Mouse (Mus musculus) 3T3-L1 (cell line): ENCODE measurements around the gene Ifih1.
A peak's percentile ranks its signal among the peaks of the same experiment; 100 is the strongest.

Experiments used
- DNase-seq: peaks from one replicate; pipeline ENCODE4 v3.0.0-alpha.2; 2015; ENCODE audit warnings: low read depth, low spot score

The Ifih1 gene

DNA sequence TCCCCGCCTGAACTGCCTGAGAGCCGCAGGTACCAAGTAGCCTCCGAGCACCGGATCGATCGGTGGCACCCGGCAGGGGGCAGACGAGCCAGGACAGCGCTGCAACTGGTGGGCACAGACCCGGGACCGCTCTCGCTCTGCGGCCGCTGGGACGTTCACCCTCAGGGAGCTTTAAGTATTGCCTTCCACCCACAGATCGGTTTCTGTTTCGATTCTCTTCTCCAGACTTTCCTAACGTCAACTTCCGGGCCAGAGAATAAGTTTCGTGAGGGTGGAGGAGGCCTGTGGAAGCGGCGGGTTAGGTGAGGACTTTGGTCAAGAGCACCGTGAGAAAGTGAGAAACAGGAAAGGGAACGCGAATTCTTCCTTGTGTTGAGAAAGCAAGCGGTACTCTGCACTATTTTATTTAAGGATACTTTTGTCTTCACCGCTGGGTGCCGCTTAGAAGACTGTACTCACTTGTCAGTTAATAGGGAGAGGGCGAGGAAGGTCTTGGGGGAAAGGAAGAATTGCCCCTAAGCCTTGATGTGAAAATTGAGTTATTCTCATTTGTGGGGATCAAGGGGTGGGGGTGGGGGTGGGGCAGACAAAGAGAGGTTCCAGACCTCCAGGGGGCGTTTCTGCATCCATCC, at the start of gene Ifih1:
TSS of gene Ifih1 (minus strand) at position 242 of the 632 bp plus-strand sequence.
- DNase-seq: peak; percentile 9

DNA sequence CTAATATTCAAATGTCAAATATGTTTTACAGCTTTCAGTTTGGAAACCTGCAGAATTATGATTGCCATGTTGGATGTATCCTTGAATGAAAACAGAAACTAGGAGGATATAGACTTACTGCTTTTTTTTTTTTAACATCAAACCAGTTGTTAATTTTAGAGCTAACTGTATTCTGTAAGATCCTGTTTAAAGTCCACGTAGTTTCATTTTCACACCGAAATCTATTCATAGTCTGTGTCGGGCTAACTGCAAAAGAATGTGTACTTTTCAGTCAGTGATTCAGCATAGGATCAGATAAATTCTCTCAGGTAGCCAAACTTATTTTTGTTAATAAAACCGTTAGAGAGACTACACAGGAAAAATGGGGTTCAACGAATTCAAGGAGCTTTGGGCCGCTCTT, 39.9 kb upstream of the Ifih1 start:
- DNase-seq: no peak

DNA sequence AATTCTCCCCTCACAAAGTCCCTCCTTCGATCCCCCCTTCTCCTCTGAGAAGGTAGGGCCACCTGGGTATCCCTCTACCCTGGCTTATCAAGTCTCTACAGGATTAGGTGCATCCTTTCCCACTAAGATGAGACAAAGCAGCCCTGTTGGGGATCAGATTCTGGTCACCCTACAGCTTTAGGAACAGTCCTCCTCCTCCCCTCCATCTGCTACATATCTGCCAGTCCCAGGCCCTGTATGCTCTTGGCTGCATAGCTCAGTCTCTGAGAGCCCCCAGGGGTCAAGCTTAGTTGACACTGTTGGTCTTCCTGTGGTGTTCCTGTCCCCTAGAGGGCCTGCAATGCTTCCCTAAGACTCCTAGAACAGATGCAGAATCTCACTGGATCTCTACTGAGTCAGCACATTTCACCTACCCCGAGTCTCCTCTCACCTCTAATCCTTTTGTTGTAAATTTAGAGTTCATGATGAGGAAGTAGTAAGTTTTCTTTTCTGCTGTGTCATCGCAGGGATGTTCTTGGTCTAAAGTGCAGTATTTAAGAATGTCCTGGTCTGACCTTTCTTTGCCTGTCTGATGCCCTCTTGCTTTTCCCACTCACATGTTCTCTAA, 39.0 kb upstream of the Ifih1 start:
- DNase-seq: no peak

DNA sequence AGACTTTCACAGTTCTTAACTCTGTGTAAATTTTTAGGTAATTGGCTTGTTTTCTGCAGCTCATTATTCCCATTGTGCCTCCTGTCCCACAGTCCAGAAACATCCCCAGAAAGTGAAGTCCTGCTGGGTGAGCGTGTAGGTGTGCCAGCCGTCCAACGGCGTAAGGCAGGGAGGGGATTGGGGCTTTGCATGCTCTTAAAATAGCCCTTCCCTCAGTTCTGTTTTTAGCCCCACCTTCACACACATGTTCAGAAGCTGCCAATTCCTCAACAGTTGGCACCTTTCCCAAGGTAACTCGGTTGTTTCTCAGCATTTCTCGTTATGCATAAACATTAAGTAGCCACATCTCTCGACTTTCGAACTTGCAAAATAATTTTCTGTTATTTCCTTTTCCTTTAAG, 35.6 kb upstream of the Ifih1 start:
- no peak for DNase-seq

DNA sequence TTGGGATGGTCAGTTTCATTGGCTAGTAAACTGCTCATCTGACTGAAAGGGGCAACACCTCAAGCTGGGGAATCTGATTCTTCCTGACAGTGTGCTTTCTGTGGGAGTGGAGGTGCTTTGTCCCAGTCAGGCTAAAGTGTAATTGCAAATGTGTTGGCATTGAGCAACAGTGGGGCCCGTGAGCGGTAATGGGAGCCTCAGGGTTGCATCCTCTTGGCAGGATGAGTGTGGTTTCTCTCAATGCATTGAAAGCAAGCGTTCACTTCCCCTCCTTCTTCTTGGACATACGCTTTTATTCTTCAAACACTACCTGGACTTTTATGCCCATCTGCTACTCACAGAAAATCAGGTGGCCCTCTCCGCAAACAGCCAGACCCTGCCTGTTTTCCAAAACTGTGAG, 26.7 kb upstream of the Ifih1 start:
- no peak for DNase-seq

DNA sequence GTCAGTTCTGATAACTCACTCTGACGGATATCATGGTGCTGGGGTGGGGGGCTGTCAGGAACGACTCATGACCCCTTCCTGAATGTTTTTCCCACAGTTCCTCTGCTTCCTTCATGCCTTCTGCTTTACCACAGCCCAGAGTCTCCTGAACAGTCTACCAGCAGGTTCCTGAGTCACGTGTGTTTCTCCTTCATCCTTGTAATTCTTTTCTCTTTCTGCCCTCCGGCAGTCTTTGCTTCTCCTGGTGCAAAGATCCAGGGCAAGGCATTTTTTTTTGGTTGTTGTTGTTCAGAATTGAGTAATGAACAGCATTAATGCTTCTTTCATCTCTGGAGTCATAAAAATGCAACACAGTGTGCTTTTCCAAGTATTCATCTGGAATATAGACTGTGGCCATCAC, 24.7 kb upstream of the Ifih1 start:
- no peak for DNase-seq

DNA sequence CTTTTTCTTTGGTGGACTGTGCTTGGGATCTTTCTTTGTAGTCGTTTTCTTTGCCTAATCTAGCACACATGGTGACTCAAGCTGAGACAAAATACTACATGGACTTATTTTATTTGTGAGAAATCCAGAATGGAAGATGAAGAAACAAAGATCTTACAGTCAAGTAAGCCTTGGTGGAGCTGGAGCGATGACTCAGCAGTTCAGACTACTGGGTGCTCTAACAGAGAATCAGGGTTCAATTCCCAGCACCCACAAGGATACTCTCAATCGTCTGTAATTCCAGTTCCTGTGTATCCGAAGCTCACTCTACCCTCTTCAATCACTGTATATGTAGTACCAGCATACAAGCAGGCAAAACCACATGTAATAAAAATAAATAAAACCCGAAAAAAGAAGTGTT, 24.2 kb upstream of the Ifih1 start:
- no peak for DNase-seq

DNA sequence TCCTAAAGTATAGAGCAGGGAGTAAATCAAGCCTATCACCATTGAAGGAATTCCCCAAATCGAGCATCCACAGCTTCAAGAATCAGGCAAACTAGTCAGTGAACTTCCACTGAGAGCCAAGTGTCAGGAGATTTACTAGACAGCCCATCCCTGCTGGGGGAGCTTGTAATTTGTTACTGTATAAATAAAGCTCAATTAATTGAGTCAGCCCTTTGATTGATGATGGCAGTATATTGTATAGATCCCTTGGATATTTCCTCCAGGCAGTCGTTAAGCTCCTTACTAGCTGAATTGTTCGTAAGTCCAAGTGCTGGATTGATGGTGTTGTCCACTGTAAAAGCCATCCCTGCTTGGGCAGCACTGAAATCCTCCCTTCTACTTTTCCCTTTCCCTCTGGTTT, 23.8 kb upstream of the Ifih1 start:
- DNase-seq: no peak

DNA sequence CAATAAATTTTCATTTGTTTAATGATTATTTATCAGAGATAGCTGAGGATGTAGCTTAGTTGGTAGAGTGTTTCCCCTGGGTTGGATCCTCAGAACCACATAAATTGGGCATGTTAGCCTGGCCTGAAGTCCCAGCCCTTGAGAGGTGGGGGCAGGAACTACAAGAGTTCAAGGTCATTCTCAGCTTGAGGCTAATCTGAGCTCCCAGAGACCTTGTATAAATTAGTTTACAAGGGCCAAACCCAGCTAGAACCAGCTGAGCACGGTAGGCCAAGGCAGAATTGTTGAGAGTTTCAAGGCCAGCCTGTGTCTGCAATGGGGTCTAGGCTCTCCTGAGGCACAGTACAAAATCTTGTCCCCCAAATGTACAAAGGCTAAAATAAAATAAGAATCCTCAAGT, 19.5 kb upstream of the Ifih1 start:
- no peak for DNase-seq

DNA sequence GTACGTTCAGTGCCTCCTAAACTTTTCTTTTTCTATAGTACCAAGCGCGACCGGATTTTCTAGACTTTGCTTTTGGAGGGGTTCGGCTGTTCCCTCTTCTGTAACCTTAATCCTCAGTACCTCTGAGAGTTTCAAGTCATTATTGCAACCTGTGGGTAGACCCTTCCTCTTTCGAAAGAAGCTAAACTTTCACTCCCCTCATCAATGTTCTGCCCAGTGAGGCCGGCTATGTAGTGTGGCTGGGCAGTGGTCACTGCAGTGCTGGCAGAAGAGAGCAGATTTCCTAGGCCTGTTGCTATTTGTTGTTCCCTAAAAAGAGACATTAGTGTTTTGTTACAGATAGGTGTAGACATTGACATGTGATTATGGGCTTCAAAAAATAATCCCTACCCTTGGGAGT, 18.8 kb upstream of the Ifih1 start:
- DNase-seq: no peak

DNA sequence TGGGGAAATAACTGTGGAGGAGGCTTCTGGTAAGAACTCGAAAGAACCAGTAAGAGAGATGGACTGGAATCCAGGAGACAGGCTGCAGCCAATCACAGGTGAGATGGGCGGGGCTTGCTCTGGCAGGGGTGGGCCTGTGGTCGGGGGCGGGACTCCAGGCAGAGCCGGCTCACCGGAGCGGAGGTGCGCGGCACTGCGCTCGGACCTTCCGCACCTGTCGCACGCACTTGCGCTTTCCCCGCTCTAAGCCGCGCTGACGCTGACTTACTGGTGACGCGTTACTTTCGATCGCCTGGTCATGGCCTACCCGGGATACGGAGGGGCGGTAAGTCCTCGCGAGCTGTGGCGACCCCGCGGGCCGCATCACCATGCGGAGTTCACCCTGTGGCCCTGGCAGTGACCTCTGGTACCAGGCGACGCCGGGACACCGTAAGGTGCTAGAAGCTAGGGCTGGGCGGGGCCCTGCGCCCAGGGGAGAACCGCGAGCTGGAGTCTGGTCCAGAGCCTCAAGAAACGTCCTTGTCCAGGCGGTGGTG, 18.1 kb upstream of the Ifih1 start, which contains the start of gene Gca:
TSS of gene Gca (plus strand) at position 151 of the 536 bp plus-strand sequence.
- DNase-seq: no peak

DNA sequence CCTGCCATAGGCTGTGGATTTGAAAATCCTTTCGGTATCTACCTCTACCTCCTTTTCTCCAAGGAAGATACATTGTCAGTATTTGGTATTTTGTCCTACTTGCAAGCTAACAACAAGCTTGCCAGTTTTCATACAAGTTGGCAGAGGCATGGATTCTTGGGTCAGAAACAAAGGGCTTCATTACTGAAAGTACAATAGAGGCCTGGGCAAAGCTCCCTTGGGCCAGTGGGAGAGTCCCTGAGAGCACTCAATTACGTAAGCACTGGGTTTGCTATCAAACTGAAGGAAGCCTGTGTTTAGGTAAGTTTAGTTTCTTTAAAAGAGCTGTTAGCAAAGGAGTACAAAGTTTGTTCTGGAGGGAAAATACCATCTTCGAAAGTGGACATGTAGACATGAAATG, 16.5 kb upstream of the Ifih1 start:
- no peak for DNase-seq

DNA sequence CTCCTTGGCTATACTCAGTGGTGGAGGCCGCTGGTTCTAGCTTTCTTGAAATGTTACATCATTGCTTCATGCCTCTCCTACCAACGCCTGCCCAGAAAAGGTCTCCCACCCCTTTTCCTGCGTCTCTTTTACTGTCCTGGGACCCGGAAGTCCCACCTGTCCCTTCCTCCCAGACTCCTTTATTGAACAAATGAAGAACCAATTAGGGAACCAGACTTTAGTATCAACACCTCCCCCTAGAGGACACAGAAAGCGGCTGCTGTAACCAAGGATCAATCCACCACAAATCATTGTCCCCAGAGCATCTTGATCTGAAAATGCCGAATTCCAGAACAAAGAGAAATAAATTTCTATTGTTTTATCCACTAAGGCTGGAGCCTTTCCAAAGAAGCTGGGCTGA, 14.5 kb upstream of the Ifih1 start:
- no peak for DNase-seq

DNA sequence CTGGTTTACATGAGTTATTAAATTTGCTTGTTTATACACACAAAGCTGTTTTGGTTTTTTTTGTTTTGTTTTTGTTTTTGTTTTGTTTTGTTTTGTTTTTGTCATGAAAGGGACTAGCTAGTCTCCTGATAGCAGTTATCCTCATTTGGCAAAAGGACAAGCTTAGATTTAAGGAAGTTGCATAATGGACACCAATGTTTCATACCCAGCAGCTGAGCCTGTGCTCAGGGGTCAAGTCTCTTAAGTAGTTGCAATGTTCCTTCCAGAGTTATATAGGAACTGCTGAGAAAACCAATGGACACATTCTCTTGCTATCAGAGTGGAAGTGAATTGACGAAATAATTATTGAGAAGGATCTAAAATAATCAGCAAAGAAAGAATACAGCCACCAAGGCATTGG, 10.0 kb upstream of the Ifih1 start:
- no peak for DNase-seq

DNA sequence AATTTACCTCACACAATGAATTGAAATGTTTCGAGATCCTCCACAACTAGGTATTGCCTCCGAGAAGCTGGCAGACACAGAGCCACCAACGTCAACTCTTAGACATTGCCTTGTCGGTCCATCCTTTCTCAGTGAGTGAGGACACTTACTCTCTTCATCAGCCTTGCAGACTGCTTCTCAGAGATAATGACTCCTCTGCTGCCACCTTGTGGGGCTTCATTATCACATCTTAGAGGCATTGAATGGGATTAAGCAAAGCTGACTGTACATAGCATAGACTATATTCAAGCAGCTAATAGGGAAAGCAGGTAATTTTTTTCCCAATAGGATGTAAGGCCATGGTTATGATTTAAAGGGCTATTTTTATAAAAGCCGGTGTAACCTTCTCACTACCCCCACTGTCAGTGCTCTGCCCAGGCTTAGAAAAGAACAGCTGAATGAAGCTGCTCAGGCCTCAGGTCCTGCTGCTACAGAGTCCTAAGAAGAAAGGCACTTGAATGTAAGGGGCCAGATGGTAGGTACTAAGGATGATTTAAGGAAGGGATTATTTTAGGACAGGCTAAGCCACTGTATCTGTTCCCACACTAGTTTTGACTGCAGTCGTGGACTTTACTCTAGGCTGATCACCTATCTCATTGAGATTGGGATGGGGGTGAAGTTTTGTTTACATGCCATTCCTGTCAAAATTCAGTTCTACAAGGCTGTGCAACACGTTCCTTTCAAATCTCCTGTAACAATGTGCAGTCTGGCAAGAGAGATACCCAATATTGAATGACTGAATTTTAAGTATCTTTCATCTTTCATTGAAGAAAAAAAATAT, 8.7 kb upstream of the Ifih1 start:
- DNase-seq: peak; percentile 60

DNA sequence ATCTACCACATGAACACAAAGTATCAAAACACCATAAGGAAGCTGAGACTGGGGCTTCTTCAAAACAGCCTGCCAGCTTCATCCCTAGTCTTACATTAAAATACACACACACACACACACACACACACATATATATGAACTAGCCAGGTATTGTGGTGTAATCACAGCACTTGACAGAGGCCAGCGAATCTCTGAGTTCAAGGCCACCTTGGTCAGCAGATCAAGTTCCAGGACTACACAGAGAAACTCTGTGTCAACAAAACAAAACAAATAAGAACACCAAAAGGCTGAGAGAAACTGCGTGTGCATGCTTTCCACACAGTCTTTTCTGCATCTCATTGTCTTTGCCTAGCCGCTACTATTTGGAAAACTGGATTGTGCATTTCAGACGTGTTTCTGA, 6.4 kb upstream of the Ifih1 start:
- no peak for DNase-seq

DNA sequence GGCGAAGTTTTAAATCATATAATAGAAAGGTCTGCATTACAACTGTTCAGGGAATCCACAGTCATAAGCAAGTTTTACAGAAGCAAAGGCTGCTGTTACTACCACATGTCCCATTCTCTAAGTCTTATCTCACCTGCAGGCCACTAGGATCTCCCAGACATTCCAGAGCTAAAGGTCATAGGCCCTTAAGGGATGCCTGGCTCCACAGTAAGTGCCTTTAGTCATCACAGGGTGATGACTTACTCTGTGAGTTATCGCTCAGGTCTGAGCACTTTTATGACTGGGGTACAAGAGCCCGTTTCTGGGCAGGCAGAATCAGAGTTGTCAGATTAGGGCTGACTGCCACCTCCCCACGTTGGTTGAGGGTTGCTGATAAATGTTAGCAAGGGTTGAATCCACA, 5.8 kb upstream of the Ifih1 start:
- no peak for DNase-seq

DNA sequence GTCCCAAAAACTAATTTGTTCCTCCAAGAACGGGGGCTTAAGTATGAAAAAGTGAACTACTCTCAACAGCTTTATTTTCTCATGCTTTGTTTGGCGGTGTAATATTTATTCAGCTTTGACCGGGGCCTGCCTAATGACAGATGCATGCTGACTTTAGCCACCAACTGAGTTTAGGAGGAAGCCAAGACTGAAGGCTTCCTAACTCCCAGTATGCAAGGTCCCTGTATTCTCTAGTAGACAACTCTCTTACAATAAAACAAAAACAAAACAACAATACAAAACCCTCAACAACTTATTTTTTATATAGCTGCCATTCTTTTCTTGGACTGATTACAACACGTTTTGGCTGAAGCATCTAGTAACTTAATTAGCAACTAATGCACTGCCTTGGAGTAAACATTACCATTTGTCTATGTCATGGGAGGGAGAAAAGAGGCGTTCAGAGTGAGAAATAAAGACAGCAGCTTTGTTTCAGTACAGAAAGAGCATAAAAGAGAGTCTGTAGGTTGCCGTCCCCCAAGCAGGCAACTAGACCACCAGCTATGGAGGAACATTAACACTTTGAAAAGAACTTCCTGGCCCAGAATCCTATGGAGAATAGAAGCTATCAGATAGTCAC, 725 bp upstream of the Ifih1 start:
- no peak for DNase-seq

DNA sequence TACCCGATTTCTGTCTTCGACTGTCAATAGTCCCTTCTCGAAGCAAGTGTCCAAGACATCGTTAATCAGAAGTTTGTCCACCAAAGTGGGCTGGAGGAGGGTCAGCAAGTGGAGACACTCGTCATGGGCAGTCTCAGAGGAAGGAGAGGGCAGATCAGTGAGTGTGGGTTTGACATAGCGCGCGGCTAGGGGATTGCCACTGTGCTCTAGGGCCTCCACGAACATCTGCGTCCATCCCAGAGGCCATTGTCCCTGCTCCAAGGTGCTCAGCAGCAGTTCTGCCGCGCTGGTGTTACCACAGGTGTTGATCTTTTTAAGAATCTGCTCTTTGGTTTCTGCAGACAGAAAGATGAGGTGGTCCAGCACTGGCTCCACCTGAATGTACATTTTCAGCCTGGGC, 580 bp downstream of the Ifih1 start:
- no peak for DNase-seq

DNA sequence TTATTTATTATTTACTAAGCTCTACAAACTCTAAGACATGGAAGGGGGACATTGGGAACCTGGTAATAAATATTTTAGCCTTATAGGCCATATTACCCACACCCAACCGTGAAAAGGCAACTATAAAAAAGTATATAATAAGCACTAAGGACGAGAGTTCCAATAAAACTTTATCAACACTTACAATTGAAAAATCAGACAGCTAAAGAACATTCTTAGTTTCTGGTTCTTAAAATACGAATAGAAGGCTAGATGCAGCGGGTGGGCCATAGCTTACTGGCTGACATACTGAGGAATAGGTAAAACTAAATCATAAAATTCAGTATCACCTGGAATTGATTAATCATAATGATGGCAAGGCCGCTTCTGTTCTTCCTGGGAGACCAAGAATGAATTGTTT, 1.2 kb downstream of the Ifih1 start:
- DNase-seq: no peak

DNA sequence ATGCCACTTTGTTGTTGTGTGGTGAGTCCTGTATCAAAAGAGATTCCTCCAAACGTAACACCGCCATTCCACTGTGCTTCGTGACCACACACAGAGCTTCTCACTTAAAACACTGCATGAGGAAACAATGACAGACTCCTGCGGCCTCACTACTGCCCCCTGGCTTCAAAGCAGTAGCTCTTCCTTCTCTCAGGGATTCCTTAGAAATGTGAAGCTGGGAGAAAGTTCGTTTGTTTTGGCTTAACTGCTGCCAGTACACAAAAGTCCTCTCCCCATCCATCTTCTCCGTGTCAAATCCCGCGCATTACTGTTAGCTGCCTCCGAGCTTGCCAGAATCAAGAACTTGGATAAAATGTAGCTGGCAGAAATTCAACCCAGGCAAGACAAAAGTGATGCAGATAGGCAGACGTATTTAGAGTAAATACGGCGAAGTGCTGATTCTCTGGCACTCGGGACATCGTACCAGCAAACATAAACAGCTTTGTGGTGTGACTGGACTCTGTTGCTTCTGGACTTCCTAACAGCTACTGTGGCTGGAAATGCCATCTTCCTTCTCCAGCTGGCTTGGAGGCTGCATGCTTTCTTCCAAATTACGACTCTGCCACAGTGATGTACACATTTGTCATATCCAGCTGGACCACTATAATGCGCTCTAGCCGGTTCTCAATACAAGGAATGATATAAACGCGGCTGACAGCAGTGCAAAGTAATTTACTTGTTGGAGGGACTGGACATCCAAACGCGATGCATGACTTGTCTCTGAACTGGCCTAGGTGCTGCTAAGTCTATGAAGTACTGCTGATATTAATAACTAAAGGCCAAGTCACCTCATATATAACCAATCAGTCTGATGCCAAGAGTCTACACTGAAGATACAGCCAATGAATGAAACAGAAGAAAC, 2.4 kb downstream of the Ifih1 start:
- no peak for DNase-seq
